Comparison of ENCODE assay signal across 8 mouse cellular contexts in the genomic region with DNA sequence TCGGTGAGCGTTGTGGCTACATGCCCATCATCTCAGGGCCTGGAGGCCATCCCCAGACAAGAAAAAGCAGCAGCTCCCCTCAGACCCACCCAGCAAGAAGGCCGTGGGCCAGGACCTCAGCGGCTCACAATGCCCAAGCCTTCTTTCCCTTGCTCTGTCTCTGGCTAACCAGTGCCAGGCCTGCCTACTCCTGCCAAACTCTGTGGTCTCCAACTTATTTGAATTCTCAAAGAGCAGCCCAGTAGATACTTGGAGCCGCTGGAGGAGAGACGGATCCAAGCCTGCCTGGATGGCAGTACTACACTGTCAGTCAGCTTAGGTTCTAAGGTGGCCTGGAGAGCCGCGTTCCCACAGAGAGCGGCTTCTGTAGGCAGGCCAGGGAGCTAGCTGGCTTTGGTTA. TPM values are rescaled to one million over a fixed set of nuclear protein-coding genes. Genes with fewer than 3 reads are reported as not detected.
DNase-seq lines count a peak whose midpoint lies in the region; ATAC-seq lines count a peak whose summit lies in the region.

No protein-coding gene starts in this region.

- no peaks in the 10 kb centered on the region for H3K9me3 ChIP-seq in heart, embryonic 13.5 days

- H3K9ac ChIP-seq in heart, embryonic 13.5 days, result peak overlapping the region; percentile 77; the same call in 1 of the 2 replicates

- no peak overlapping the region for H3K4me2 ChIP-seq in heart, embryonic 13.5 days

- no peak for ATAC-seq in cerebellum, adult (ENCODE audit: insufficient number of reproducible peaks, low FRiP score, low TSS enrichment)
- no peak for ATAC-seq in heart, embryonic 13.5 days (ENCODE audit: extremely low read depth, insufficient number of reproducible peaks, low FRiP score, low TSS enrichment)

- H3K4me3 ChIP-seq in heart, embryonic 13.5 days, result no peak overlapping the region

- peak overlapping the region; percentile 96 for H3K27ac ChIP-seq in heart, embryonic 13.5 days (replicated peaks)

- peak; percentile 57 for DNase-seq in cerebellum, adult 11-12 months
- DNase-seq in layer of hippocampus, adult 11-12 months (ENCODE audit: low spot score), result peak; percentile 47
- no peak for DNase-seq in layer of hippocampus, adult 9-10 months (ENCODE audit: low spot score)
- peak; percentile 33 to 50 for DNase-seq in layer of hippocampus, postnatal 36 days
- no peak for DNase-seq in ovary, postnatal 10 days (ENCODE audit: low spot score)
- DNase-seq in thymus, adult 18-20 months, result no peak

- 90% methylated on average over 9 of the region's 9 CpGs for WGBS in heart, embryonic 13.5 days

- H3K4me1 ChIP-seq in heart, embryonic 13.5 days, result peaks cover 75% of the 10 kb centered on the region

- no peaks in the 10 kb centered on the region for H3K27me3 ChIP-seq in heart, embryonic 13.5 days (replicated peaks)

- 0 out of 2 replicates have a peak, but pooled peaks cover 4% of the 10 kb centered on the region for H3K36me3 ChIP-seq in heart, embryonic 13.5 days

RNA-seq across cellular contexts. Expression of gene Atp2a2, which starts 24.4 kb away (rescaled TPM):
- polyA plus RNA-seq in heart, embryonic 13.5 days (2015; fragmentation: Nextera tagmentation; extraction: Ambion mirVana), result 221 and 227 TPM in 2 replicates
- total RNA-seq in layer of hippocampus, postnatal 36 days (2021), result 100 to 1,000 TPM; 639 to 686 TPM

Comparison
In these comparisons a context has a peak if more than half of its experiments do, and no peak if none do; other contexts are left out.
1. DNase-seq: peak in cerebellum, adult 11-12 months (single experiment), layer of hippocampus, adult 11-12 months (single experiment) and layer of hippocampus, postnatal 36 days (2 of 2); none in layer of hippocampus, adult 9-10 months (single experiment), ovary, postnatal 10 days (single experiment) and thymus, adult 18-20 months (0 of 2).